In the genomic region with DNA sequence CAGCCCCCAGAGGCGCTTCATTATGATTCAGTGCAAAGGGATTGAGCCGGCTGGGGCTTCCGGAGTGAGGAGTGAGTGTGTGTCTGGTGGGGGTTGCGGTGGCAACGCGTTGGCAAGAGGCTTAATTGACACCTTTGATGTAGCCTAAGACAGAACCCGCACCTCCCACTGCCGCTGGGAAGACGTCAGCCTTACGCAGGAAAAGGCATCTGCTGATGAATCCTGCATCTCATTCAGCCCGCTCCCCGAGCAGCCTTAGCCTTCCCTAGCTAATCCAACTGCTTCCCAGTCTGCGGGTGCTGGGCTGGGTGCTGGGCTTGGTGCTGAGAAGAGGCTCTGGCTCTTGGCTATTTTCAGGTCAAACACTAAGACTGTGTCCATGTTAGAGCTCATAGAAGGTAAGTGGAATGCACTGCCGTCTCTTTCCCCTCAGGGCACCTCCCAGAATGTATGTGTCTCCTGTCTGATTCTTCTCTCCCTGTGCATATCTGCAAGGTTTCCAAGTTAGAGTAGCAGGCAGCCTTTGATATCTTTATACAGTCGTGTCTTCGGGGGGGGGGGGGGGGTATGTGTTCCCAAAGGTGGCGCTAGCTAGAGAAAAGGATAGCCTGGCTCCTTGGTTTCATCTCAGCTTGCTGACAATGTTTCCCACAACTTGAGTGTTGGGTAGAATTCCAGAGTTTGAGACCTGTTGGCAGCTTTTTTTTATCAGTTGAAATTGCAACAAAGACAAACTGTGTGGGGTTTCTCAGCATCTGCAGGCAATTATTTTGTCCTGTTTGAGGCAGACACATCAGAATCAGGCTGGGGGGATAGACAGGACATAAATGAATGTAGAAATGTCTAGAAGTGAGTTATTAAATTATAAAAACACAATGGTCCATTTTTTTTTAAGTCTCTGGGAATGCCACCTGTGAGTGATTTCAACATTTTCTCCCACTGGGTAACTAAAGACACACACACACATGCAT, we compare ENCODE assay signal across 9 mouse cellular contexts. TPM values are rescaled to one million over a fixed set of nuclear protein-coding genes. Genes with fewer than 3 reads are reported as not detected.
DNase-seq lines count a peak whose midpoint lies in the region; ATAC-seq lines count a peak whose summit lies in the region.
"Had no signal": no experiment of that assay in that cellular context is flagged by ENCODE, and none has a peak within 500 bp of the region (broad histone marks: within the 10 kb centered on the region; RNA-seq: fewer than 3 reads in every experiment).

No protein-coding gene starts in this region.

- H3K36me3 ChIP-seq in embryonic facial prominence, embryonic 13.5 days, result no peaks in the 10 kb centered on the region
- 0 out of 2 replicates have a peak, but pooled peaks cover 8% of the 10 kb centered on the region for H3K36me3 ChIP-seq in hindbrain, embryonic 14.5 days (replicated peaks; ENCODE audit: control insufficient read depth, insufficient read depth)
- H3K36me3 ChIP-seq in limb, embryonic 12.5 days, result peaks cover 6% of the 10 kb centered on the region; the same call in 1 of the 2 replicates

- H3K9me3 ChIP-seq in embryonic facial prominence, embryonic 13.5 days, result no peaks in the 10 kb centered on the region
- no peaks in the 10 kb centered on the region for H3K9me3 ChIP-seq in hindbrain, embryonic 14.5 days (ENCODE audit: control insufficient read depth, low read length)
- H3K9me3 ChIP-seq in limb, embryonic 12.5 days, result 0 out of 2 replicates have a peak, but pooled peaks cover 5% of the 10 kb centered on the region

- peak overlapping the region; percentile 62 for H3K9ac ChIP-seq in embryonic facial prominence, embryonic 13.5 days
- H3K9ac ChIP-seq in hindbrain, embryonic 14.5 days, result peak overlapping the region; percentile 55
- peak overlapping the region; percentile 60 for H3K9ac ChIP-seq in limb, embryonic 12.5 days (replicated peaks)

- no peaks in the 10 kb centered on the region for H3K27me3 ChIP-seq in embryonic facial prominence, embryonic 13.5 days
- H3K27me3 ChIP-seq in hindbrain, embryonic 14.5 days (ENCODE audit: control insufficient read depth, insufficient read depth, low read length), result no peaks in the 10 kb centered on the region
- H3K27me3 ChIP-seq in limb, embryonic 12.5 days, result 0 out of 2 replicates have a peak, but pooled peaks cover 3% of the 10 kb centered on the region

- ATAC-seq in embryonic facial prominence, embryonic 13.5 days (ENCODE audit: insufficient number of reproducible peaks, insufficient read depth, low FRiP score, low TSS enrichment, low read depth), result no peak
- ATAC-seq in hindbrain, embryonic 14.5 days (ENCODE audit: low FRiP score), result peak; percentile 93
- ATAC-seq in limb, embryonic 12.5 days (ENCODE audit: insufficient number of reproducible peaks, insufficient read depth, low FRiP score, low TSS enrichment, low read depth), result peak; percentile 59; the same call in 1 of the 2 replicates

- WGBS in embryonic facial prominence, embryonic 13.5 days, result under 1% methylated on average over 17 of the region's 17 CpGs
- WGBS in hindbrain, embryonic 14.5 days, result 2% methylated on average over 17 of the region's 17 CpGs
- 2% methylated on average over 17 of the region's 17 CpGs for WGBS in limb, embryonic 12.5 days

- peaks cover 20% of the 10 kb centered on the region; the same call in 1 of the 2 replicates for H3K4me1 ChIP-seq in embryonic facial prominence, embryonic 13.5 days
- H3K4me1 ChIP-seq in hindbrain, embryonic 14.5 days (replicated peaks; ENCODE audit: control insufficient read depth, insufficient read depth, low read length), result peaks cover 20% of the 10 kb centered on the region; the same call in 1 of the 2 replicates
- H3K4me1 ChIP-seq in limb, embryonic 12.5 days (replicated peaks), result peaks cover 28% of the 10 kb centered on the region

- peak; percentile 86 for DNase-seq in layer of hippocampus, adult 11-12 months (ENCODE audit: low spot score)
- DNase-seq in layer of hippocampus, adult 9-10 months (ENCODE audit: low spot score), result no peak
- DNase-seq in adrenal gland, postnatal 10 days, result peak; percentile 37
- peak; percentile 73 for DNase-seq in hindbrain, embryonic 14.5 days (ENCODE audit: low spot score)
- DNase-seq in right cerebral cortex, postnatal 14 days, result peak; percentile 83
- DNase-seq in gastrocnemius, adult 18-20 months (ENCODE audit: low spot score), result no peak

- H3K4me3 ChIP-seq in embryonic facial prominence, embryonic 13.5 days, result peak overlapping the region; percentile 40
- peak overlapping the region; percentile 25 for H3K4me3 ChIP-seq in hindbrain, embryonic 14.5 days (replicated peaks; ENCODE audit: low read length)
- H3K4me3 ChIP-seq in limb, embryonic 12.5 days (replicated peaks), result peak overlapping the region; percentile 36

- H3K4me2 ChIP-seq in embryonic facial prominence, embryonic 13.5 days, result peak overlapping the region; percentile 68
- H3K4me2 ChIP-seq in hindbrain, embryonic 14.5 days (replicated peaks), result peak overlapping the region; percentile 57
- peak overlapping the region; percentile 70 for H3K4me2 ChIP-seq in limb, embryonic 12.5 days

- H3K27ac ChIP-seq in embryonic facial prominence, embryonic 13.5 days, result peak overlapping the region; percentile 85
- H3K27ac ChIP-seq in hindbrain, embryonic 14.5 days, result peak overlapping the region; percentile 78
- peak overlapping the region; percentile 84 for H3K27ac ChIP-seq in limb, embryonic 12.5 days

RNA-seq across cellular contexts. Expression of gene Gm21954, which starts 10.0 kb away (rescaled TPM):
- not detected for total RNA-seq in adrenal gland, postnatal 10 days (2021)
- not detected in 2 replicates for polyA plus RNA-seq in embryonic facial prominence, embryonic 13.5 days (2015; fragmentation: Nextera tagmentation; extraction: Ambion mirVana)
- polyA plus RNA-seq in hindbrain, embryonic 14.5 days (2014; fragmentation: Nextera tagmentation; extraction: Ambion mirVana), result not detected in 2 replicates
- not detected in 2 replicates for polyA plus RNA-seq in limb, embryonic 12.5 days (2016; fragmentation: Nextera tagmentation; extraction: Ambion mirVana)
- total RNA-seq in gastrocnemius, adult 18-20 months (2021), result not detected
- polyA plus RNA-seq: small intestine, adult 2 months had no signal

Comparison
In these comparisons a context has a peak if more than half of its experiments do, and no peak if none do; other contexts are left out.
1. DNase-seq: peak in layer of hippocampus, adult 11-12 months (single experiment), adrenal gland, postnatal 10 days (single experiment), hindbrain, embryonic 14.5 days (single experiment) and right cerebral cortex, postnatal 14 days (single experiment); none in layer of hippocampus, adult 9-10 months (single experiment) and gastrocnemius, adult 18-20 months (single experiment).
2. Peak in every context shown above with its lines, with median percentiles within 50 percentile points of each other: H3K27ac ChIP-seq, H3K4me2 ChIP-seq, H3K4me3 ChIP-seq and H3K9ac ChIP-seq.